17 mouse cellular contexts compared by ENCODE assay signal in the genomic region with DNA sequence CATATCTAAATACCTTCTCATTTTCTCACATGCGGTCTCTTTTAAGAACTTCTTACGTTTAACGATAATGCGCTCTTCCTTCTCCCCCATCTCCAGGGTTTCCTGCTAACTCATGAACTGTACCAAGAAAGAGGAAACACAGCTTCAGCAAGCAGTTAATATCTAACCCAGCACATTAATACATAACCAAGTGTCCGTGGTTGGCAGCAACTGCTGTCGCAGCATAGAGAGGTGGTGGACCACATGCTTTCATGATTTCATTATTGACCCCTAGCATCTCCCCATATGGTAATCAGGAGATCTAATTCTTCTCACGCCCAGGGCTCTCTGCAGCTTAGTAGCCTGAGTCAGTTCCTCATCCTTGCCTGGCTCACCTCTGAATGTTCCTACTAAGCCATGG. TPM values are rescaled to one million over a fixed set of nuclear protein-coding genes. Genes with fewer than 3 reads are reported as not detected.
A peak's percentile ranks its signal among the peaks of the same experiment; 100 is the strongest.
DNase-seq lines count a peak whose midpoint lies in the region; ATAC-seq and TF ChIP-seq lines count a peak whose summit lies in the region.
"Had no signal": no experiment of that assay in that cellular context is flagged by ENCODE, and none has a peak within 500 bp of the region (broad histone marks: within the 10 kb centered on the region; RNA-seq: fewer than 3 reads in every experiment).

No protein-coding gene starts in this region.

- POLR2A ChIA-PET in Patski (lab: Charles Lee): interaction anchor here (1.0 kb wide), 1 partner anchor 15 kb away, joined by 3 read pairs; no protein-coding TSS in a partner anchor

- H3K27me3 ChIP-seq in G1E (ENCODE audit: insufficient read depth, low read length) (no peaks in the 10 kb centered on the region), Patski (no peaks in the 10 kb centered on the region)
- H3K27me3 ChIP-seq in hindbrain, embryonic 11.5 days (ENCODE audit: control insufficient read depth, insufficient read depth, low read length): no peaks in the 10 kb centered on the region
- H3K27me3 ChIP-seq: midbrain, embryonic 12.5 days; neural tube, embryonic 12.5 days had no signal

- WGBS in hindbrain, embryonic 11.5 days: 93% methylated on average over 7 of the region's 7 CpGs

- no peak overlapping the region; the same call in 1 of the 2 replicates for H3K4me3 ChIP-seq in G1E (ENCODE audit: low read depth, low read length)
- H3K4me3 ChIP-seq in hindbrain, embryonic 11.5 days (ENCODE audit: low read depth, low read length): no peak overlapping the region
- H3K4me3 ChIP-seq: midbrain, embryonic 12.5 days; neural tube, embryonic 12.5 days had no signal

- peaks cover 56% of the 10 kb centered on the region for H3K4me1 ChIP-seq in G1E (ENCODE audit: insufficient read depth, low read depth, low read length)
- no peaks in the 10 kb centered on the region for H3K4me1 ChIP-seq in hindbrain, embryonic 11.5 days (replicated peaks; ENCODE audit: control insufficient read depth, insufficient read depth, low read length)
- H3K4me1 ChIP-seq: midbrain, embryonic 12.5 days; neural tube, embryonic 12.5 days had no signal

- no peaks in the 10 kb centered on the region for H3K9me3 ChIP-seq in G1E (replicated peaks)
- H3K9me3 ChIP-seq in hindbrain, embryonic 11.5 days (ENCODE audit: control insufficient read depth, low read length): no peaks in the 10 kb centered on the region
- H3K9me3 ChIP-seq: midbrain, embryonic 12.5 days; neural tube, embryonic 12.5 days had no signal

- CTCF ChIA-PET in Patski (lab: Charles Lee): interaction anchor here (1.0 to 3.4 kb wide), 6 partner anchors 10 to 36 kb away, joined by 3 to 15 read pairs (median 6); no protein-coding TSS in a partner anchor

- peaks cover 37% of the 10 kb centered on the region for H3K36me3 ChIP-seq in G1E (replicated peaks)
- H3K36me3 ChIP-seq in hindbrain, embryonic 11.5 days (ENCODE audit: control insufficient read depth, insufficient read depth, low read length): 0 out of 2 replicates have a peak, but pooled peaks cover 2% of the 10 kb centered on the region

- in situ Hi-C loops in Patski (cut with MboI; ENCODE audit: low pct_unique_long_range_greater_than_20kb): no loop called here

- DNase-seq in G1E (ENCODE audit: low spot score) (peak; percentile 36), Patski (ENCODE audit: low read depth, low spot score) (peak; percentile 62)
- DNase-seq in kidney, adult 8-10 months: peak; percentile 71 to 75
- DNase-seq in hindbrain, embryonic 11.5 days (ENCODE audit: low spot score): no peak
- no peak for DNase-seq in layer of hippocampus, adult 8-10 months (ENCODE audit: low spot score in 2 of 2)
- no peak for DNase-seq in embryo, embryonic 11 days
- DNase-seq: cerebellum, postnatal 36 days; forebrain, postnatal 0 days; heart, postnatal 36 days; lung, embryonic 14.5 days had no signal

- ATAC-seq in G1E (ENCODE audit: extremely low read depth, insufficient number of reproducible peaks, low FRiP score, poor library complexity, severe bottlenecking): peak; percentile 55
- peak; percentile 66 for ATAC-seq in Patski
- peak; percentile 52 for ATAC-seq in megakaryocyte progenitor cell, adult 5-6 weeks (replicated peaks; ENCODE audit: poor library complexity)
- no peak for ATAC-seq in hindbrain, embryonic 11.5 days (ENCODE audit: low FRiP score)
- ATAC-seq: forebrain, postnatal 0 days had no signal

- no peak overlapping the region for H3K4me2 ChIP-seq in hindbrain, embryonic 11.5 days (replicated peaks; ENCODE audit: low read depth, low read length)
- H3K4me2 ChIP-seq: lung, embryonic 14.5 days; midbrain, embryonic 12.5 days; neural tube, embryonic 12.5 days had no signal

- no peak for TF ChIP-seq CTCF in G1E (IDR thresholded peaks at IDR 0.05; ENCODE audit: low read depth, low read length)
- TF ChIP-seq CTCF in Patski (IDR thresholded peaks at IDR 0.05): no peak

- H3K27ac ChIP-seq in hindbrain, embryonic 11.5 days (ENCODE audit: low read depth, low read length): no peak overlapping the region
- H3K27ac ChIP-seq: midbrain, embryonic 12.5 days; neural tube, embryonic 12.5 days had no signal

- no peak overlapping the region for H3K9ac ChIP-seq in hindbrain, embryonic 11.5 days (ENCODE audit: low read depth, low read length)
- H3K9ac ChIP-seq: forebrain, postnatal 0 days; lung, embryonic 14.5 days; midbrain, embryonic 12.5 days; neural tube, embryonic 12.5 days had no signal

RNA-seq across cellular contexts. Expression of gene U90926, which starts 10.0 kb away (rescaled TPM):
- total RNA-seq in G1E (2014; fragmentation: Nextera tagmentation) (not detected in 2 replicates), G1E (2017) (not detected in 2 replicates)
- polyA plus RNA-seq in G1E (2012) (not detected in 2 replicates), Patski (2021) (0.33 TPM)
- total RNA-seq in megakaryocyte progenitor cell, adult 5-6 weeks (2015): not detected in 2 replicates
- not detected in 2 replicates for total RNA-seq in megakaryocyte progenitor cell, adult 5-6 weeks (2017)
- polyA plus RNA-seq in hindbrain, embryonic 11.5 days (2014; fragmentation: Nextera tagmentation; extraction: Ambion mirVana): not detected in 2 replicates
- total RNA-seq in layer of hippocampus, adult 8-10 months (2022): not detected
- total RNA-seq: forebrain, postnatal 0 days; heart, adult 18-20 months; heart, postnatal 36 days; left cerebral cortex, postnatal 36 days had no signal
- polyA plus RNA-seq: activated CD4-positive, CD25-positive, alpha-beta regulatory T cell, adult 4 months; forebrain, postnatal 0 days; lung, embryonic 14.5 days; midbrain, embryonic 12.5 days; neural tube, embryonic 12.5 days; urinary bladder, adult 2 months had no signal

RNA-seq across cellular contexts. Expression of gene Ppef2, which starts 50.9 kb away (rescaled TPM):
- total RNA-seq in G1E (2014; fragmentation: Nextera tagmentation) (not detected in 2 replicates), G1E (2017) (0.05 and 0.17 TPM in 2 replicates)
- polyA plus RNA-seq in G1E (2012) (not detected in 2 replicates), Patski (2021) (0.13 TPM)
- total RNA-seq in megakaryocyte progenitor cell, adult 5-6 weeks (2015): 0.99 TPM in 1 of 2 replicates, not detected in the other
- total RNA-seq in megakaryocyte progenitor cell, adult 5-6 weeks (2017): 0.37 TPM in 1 of 2 replicates, not detected in the other
- polyA plus RNA-seq in hindbrain, embryonic 11.5 days (2014; fragmentation: Nextera tagmentation; extraction: Ambion mirVana): 0.53 TPM in 1 of 2 replicates, not detected in the other
- 1 to 10 TPM in 1 of 4 experiments, under 1 TPM in 3; 0.34 to 1.2 (median 0.71) TPM for total RNA-seq in layer of hippocampus, adult 8-10 months (2022)
- total RNA-seq: heart, adult 18-20 months; heart, postnatal 36 days had no signal

Comparison
In these comparisons a context has a peak if more than half of its experiments do, and no peak if none do; other contexts are left out.
1. DNase-seq: peak in G1E (single experiment), Patski (single experiment) and kidney, adult 8-10 months (2 of 2); none in hindbrain, embryonic 11.5 days (single experiment), layer of hippocampus, adult 8-10 months (0 of 2) and embryo, embryonic 11 days (single experiment).